Mouse (Mus musculus) neural tube, embryonic 12.5 days (tissue): ENCODE measurements around the gene Rnf24. TPM values are rescaled to one million over a fixed set of nuclear protein-coding genes. Genes with fewer than 3 reads are reported as not detected.

Experiments used
- ATAC-seq: fragments of 200-750 bp; cut with Nextera tagmentation; 2 replicates; pipeline ENCODE4 v1.8.0; 2017; ENCODE audit warnings: low read depth, mild to moderate bottlenecking, moderate TSS enrichment, moderate library complexity; ENCODE audit not compliant: low FRiP score
- H3K27ac ChIP-seq: fragments of 300-500 bp; sonication (generic); 2 replicates; pipeline ENCODE4 v1.5.1; 2016
- H3K27me3 ChIP-seq: fragments of 300-500 bp; sonication (generic); replicated peaks from 2 replicates; pipeline ENCODE4 v1.6.1; 2016; ENCODE audit warnings: mild to moderate bottlenecking
- H3K36me3 ChIP-seq: fragments of 300-500 bp; sonication (generic); 2 replicates; pipeline ENCODE4 v1.6.1; 2016; ENCODE audit warnings: mild to moderate bottlenecking
- H3K4me1 ChIP-seq: fragments of 300-500 bp; sonication (generic); 2 replicates; pipeline ENCODE4 v1.6.1; 2016
- H3K4me2 ChIP-seq: fragments of 300-500 bp; sonication (generic); replicated peaks from 2 replicates; pipeline ENCODE4 v1.6.1; 2016; ENCODE audit warnings: mild to moderate bottlenecking
- H3K4me3 ChIP-seq: fragments of 300-500 bp; sonication (generic); 2 replicates; pipeline ENCODE4 v1.5.1; 2016
- H3K9ac ChIP-seq: fragments of 300-500 bp; sonication (generic); 2 replicates; pipeline ENCODE4 v1.6.1; 2016; ENCODE audit warnings: mild to moderate bottlenecking
- H3K9me3 ChIP-seq: fragments of 300-500 bp; sonication (generic); 2 replicates; pipeline ENCODE4 v1.6.1; 2016; ENCODE audit warnings: mild to moderate bottlenecking
- WGBS: fragments of 180-500 bp; shearing (Covaris S2); methylation state at CpG from one replicate; pipeline ENCODE4 v1.1.7; 2016; 5-methylcytosine and 5-hydroxymethylcytosine counted together
- microRNA-seq: library from miRNA; unstranded; fragments of <30 nt; microRNA quantifications from one replicate; pipeline ENCODE4, GENCODE M21; 2017
- polyA plus RNA-seq: library from polyadenylated mRNA; unstranded; fragments of >200 nt; fragmentation: Nextera tagmentation; extraction: Ambion mirVana; gene quantifications from 2 replicates; pipeline ENCODE4 v1.2.1, GENCODE M21; 2016

Gene Rnf24
- polyA plus RNA-seq, 1 experiment from 2014 or later = 18.7 TPM

- Histone ChIP-seq H3K9ac (peak overlapping the region; percentile 95; the same call in 1 of the 2 replicates), H3K27me3 (no peaks in the 10 kb centered on the region), H3K4me1 (peaks cover 14% of the 10 kb centered on the region), H3K27ac (no peak overlapping the region), H3K36me3 (no peaks in the 10 kb centered on the region), H3K4me3 (no peak overlapping the region), H3K9me3 (no peaks in the 10 kb centered on the region), H3K4me2 (no peak overlapping the region)
- WGBS = 72% methylated on average over 9 of the region's 9 CpGs
- no peak for ATAC-seq
Observed at GRCm38 (mm10) chr2:131260544-131261307, 92.0 kb downstream of the Rnf24 start.

- H3K27me3 ChIP-seq = no peaks in the 10 kb centered on the region
- whole genome bisulfite sequencing = 85% methylated on average over 8 of the region's 8 CpGs
- H3K4me2 ChIP-seq = no peak overlapping the region
- H3K4me3 ChIP-seq = no peak overlapping the region
- H3K9me3 ChIP-seq = no peaks in the 10 kb centered on the region
- no peaks in the 10 kb centered on the region; the same call in 1 of the 2 replicates for H3K4me1 ChIP-seq
- H3K9ac ChIP-seq = no peak overlapping the region
- H3K27ac ChIP-seq = no peak overlapping the region
- no peak for ATAC-seq
- H3K36me3 ChIP-seq = no peaks in the 10 kb centered on the region
Observed at GRCm38 (mm10) chr2:131258693-131259092, 94.0 kb downstream of the Rnf24 start.

- 64% methylated on average over 3 of the region's 3 CpGs for WGBS
- Histone ChIP-seq H3K4me3 (no peak overlapping the region), H3K9me3 (no peaks in the 10 kb centered on the region), H3K27me3 (no peaks in the 10 kb centered on the region), H3K4me2 (no peak overlapping the region), H3K4me1 (no peaks in the 10 kb centered on the region), H3K9ac (no peak overlapping the region), H3K27ac (no peak overlapping the region), H3K36me3 (no peaks in the 10 kb centered on the region)
- no peak for ATAC-seq
Observed at GRCm38 (mm10) chr2:131255738-131256137, 97.0 kb downstream of the Rnf24 start.

GRCm38 (mm10) chr2:131254329-131254713 lies 98.4 kb downstream of the Rnf24 start:
- Histone ChIP-seq H3K9ac (no peak overlapping the region), H3K9me3 (no peaks in the 10 kb centered on the region), H3K36me3 (no peaks in the 10 kb centered on the region), H3K27me3 (no peaks in the 10 kb centered on the region), H3K27ac (no peak overlapping the region), H3K4me2 (no peak overlapping the region), H3K4me1 (no peaks in the 10 kb centered on the region), H3K4me3 (no peak overlapping the region)
- 59% methylated on average over 2 of the region's 2 CpGs for WGBS
- ATAC-seq = no peak

GRCm38 (mm10) chr2:131253681-131254328 lies 98.9 kb downstream of the Rnf24 start:
- Histone ChIP-seq H3K9me3 (no peaks in the 10 kb centered on the region), H3K36me3 (no peaks in the 10 kb centered on the region), H3K27ac (no peak overlapping the region), H3K4me3 (no peak overlapping the region), H3K4me1 (no peaks in the 10 kb centered on the region), H3K4me2 (0 out of 2 replicates have a peak overlapping the region, but pooled peaks have one; percentile 9), H3K27me3 (no peaks in the 10 kb centered on the region), H3K9ac (no peak overlapping the region)
- whole genome bisulfite sequencing = 23% methylated on average over 7 of the region's 7 CpGs
- 0 out of 2 replicates have a peak, but pooled peaks have one; percentile 48 for ATAC-seq

Small RNAs within 50 kb of the gene (microRNA-seq; reads per million reads assigned to microRNA genes)
- gene Mir103-2 = 32.1 reads per million, percentile 37 among the genes with 10 or more reads in this experiment

Other genes starting within 250 kb of the Rnf24 start
- 6.1 and 6.9 TPM in 2 replicates for gene Hspa12b, start 225.6 kb downstream of the Rnf24 start, polyA plus RNA-seq
- gene Gm11037, start 219.4 kb downstream of the Rnf24 start, polyA plus RNA-seq = not detected in 2 replicates
- 98.8 and 104 TPM in 2 replicates for gene 1700037H04Rik, start 192.8 kb downstream of the Rnf24 start, polyA plus RNA-seq
- gene Cenpb, start 172.8 kb downstream of the Rnf24 start, polyA plus RNA-seq = 19.3 and 21.1 TPM in 2 replicates
- gene Cdc25b, start 165.9 kb downstream of the Rnf24 start, polyA plus RNA-seq = 97.0 and 99.5 TPM in 2 replicates
- gene Spef1, start 165.6 kb downstream of the Rnf24 start, polyA plus RNA-seq = 9.0 and 9.3 TPM in 2 replicates
- 30.7 and 36.3 TPM in 2 replicates for gene Ap5s1, start 145.8 kb downstream of the Rnf24 start, polyA plus RNA-seq
- 9.5 and 10.3 TPM in 2 replicates for gene Mavs, start 118.8 kb downstream of the Rnf24 start, polyA plus RNA-seq
- gene Pank2, start 90.4 kb downstream of the Rnf24 start, polyA plus RNA-seq = 55.3 and 56.1 TPM in 2 replicates
- gene Smox, start 138.6 kb upstream of the Rnf24 start, polyA plus RNA-seq = 46.6 and 47.2 TPM in 2 replicates
- gene Adra1d, start 209.4 kb upstream of the Rnf24 start, polyA plus RNA-seq = 0.34 and 0.68 TPM in 2 replicates